Mouse (Mus musculus): Measurements from ENCODE around the gene Tead2.

Gene Tead2

DNA sequence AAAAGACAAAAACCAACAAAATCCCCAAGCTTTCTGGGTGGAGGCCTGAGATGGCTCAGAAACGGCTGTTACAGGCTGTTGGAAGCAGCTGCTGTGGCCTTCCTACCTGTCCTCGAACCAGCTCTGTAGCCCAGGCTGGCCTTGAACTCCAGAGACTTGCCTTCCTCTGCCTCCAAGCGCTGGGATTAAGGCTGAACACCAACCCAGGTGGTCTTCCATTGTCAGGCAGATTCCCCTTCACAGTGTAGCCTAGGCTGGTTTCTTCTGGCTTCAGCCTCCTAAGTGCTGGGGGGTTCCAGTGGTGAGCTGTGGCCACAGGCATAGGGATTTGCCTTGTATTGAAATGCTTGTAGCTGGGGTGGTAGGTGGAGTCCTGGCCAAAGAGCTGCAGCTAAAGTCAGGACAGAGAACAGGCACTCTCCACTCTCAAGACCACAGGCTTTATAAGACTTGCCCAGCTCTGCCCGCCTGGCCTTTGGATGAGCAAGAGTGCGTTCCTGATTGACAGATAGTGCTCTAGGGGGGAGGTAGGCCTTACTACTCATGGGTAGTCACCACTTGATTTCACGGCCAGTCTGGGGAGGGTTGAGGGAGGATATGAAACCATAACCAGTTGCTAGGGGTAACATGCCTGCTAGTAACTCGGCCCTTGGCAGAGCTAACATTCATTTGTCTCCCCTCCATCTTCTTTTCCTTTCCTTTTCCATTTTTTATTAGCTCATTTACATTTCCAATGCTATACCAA, 14.1 kb downstream of the Tead2 start:
- DNase-seq, result no peak

DNA sequence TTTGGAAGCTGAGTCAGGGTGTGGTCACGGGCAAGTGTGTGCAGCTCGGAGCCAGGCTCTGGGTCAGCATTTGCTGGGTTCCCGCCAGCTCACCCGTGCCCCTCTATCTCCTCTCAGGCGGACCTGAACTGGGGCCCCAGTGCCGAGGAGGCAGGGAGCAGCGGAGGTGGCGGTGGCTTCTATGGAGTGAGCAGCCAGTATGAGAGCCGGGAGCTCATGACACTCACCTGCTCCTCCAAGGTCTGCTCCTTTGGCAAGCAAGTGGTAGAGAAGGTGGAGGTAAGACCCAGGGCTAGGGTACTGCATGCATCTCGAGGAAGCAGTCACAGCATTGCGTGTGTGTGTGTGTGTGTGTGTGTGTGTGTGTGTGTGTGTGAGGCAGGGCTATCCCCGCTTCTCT, 15.6 kb downstream of the Tead2 start:
- no peak for DNase-seq

DNA sequence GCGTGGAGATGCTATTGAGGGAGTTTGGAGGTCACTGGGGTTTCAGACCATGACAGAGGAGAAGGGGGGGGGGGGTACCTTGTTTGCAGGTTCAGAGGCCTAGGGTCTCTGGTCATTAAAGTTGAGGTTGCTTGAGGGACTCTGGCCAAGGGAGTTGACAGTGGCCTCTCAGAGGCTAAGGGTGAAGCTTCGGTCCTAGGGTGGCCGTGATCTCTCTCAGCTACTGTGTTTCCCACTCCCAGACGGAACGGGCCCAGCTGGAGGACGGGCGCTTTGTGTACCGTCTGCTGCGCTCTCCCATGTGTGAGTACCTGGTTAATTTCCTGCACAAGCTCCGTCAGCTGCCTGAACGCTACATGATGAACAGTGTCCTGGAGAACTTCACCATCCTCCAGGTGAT, 16.4 kb downstream of the Tead2 start:
- no peak for DNase-seq

DNA sequence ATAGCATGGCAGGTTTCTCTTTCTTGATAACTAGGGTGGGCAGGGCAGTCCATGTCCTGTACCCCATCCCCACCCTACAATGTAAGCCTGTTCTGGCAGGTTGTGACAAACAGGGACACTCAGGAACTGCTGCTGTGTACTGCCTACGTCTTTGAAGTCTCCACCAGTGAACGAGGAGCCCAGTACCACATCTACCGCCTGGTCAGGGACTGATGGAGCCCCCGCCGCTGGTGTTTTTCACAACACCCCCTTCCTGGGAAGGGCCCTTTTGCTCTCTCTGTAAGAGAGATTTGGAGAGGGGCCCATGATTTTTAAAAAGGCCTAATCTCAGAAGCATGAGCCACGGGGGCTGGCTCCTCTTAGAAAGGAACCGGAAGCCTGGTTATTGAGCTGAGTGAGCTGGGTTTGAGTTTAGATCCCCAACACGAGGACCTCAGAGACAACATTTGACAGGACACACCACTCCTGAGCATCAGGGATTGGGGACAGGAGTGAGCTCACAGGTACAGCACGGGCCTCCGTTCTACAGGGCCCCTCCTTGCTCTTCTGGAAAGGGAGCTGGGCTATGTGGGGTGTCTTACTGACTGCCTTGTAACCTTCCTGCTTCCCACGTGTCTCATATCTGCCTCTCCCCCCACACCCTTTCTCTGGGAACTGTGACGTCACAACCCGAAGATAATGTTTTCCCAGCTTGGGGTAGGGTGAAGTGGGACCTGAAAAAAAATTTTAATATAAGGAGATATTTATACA, 17.3 kb downstream of the Tead2 start:
- no peak for DNase-seq

DNA sequence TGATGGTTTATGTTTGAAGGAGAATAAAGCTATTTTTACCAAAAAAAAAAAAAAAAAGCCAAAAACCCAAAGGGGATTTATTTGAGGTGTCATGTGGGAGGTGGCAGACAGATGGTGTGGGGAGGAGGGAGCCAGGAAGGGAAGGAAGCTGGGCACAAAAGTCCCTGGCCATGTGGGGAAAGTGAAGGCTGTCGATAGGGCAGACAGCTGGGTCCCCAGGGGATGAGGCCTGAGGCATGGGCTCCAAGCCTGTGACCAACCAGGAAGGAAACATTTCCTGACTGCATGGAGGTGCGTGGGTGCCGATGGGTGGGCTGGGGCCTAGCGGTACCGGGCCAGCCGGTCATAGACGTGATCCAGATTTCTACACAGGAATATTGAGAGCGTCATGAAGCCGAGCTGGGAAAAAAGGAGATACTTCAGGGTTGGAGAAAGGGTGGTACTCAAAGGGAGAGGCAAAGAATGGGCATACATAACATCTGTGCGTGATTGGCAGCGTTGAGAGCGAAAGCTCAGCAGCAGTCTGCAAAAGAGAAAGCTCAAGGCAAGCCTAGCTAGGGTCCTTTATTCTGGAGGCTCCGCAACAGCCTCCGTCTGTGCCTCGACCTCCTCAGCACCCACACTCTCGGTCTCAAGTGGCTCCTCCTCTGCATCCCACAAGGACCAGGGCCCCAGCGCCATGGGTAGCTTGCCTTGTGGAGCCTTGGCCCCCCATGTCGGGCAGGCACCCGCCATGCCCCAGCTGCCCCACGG, 18.2 kb downstream of the Tead2 start:
- DNase-seq, result no peak

DNA sequence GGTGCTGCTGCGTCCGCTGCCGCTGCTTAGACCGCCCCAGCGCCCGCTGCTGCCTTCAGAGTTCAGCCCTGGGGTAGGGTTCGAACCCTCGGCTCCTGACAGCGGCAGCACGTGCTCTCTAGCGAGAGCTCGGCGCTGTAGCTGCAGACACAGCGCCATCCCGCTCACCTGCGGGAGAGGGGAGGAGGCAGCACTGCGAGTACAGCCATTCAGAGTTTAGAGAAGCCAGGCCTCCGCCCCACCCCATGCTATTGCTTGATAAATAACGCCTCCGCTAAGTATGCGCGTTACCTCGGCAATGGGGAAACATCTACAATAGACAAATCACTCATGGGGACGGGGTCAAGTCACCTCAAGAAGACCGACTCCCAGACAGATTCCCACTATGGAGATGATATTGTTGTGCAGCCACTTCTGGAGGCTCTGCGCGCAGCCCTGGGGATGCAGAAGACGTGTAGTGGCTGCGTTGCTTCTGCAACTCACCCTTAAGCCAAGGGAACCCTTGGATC, 18.8 kb downstream of the Tead2 start:
- DNase-seq, result no peak

DNA sequence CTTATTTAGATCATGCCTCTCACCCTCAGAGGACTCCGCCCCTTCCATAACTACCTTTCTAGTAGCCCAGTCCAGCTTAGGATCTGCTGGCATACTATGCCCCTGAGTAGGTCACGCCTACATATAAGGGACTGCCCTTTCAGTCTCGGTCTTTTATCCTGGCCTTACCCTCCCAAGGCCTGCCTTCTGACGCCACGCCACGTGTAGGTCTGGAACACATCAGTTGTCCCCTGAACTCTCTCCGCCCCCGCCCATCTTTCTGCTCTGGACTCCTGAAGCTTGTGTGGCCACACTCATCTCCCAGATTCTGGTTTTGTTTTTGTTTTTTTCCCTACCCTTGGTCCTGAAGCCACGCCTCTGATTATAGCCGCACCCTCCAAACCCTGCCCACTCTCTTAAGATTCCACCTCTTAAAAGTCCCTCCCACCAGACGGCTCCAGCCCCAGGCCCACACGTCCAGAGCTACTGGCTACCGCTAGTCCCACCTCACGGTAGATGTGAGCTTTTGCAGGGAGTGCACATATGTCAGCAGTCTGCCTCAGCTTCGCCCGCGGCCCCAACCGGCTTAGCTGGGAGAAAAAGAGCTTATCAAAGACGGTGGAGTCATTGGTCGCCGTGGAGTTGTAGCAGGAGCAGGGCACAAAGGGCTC, 19.5 kb downstream of the Tead2 start:
- DNase-seq, result peak; percentile 74

DNA sequence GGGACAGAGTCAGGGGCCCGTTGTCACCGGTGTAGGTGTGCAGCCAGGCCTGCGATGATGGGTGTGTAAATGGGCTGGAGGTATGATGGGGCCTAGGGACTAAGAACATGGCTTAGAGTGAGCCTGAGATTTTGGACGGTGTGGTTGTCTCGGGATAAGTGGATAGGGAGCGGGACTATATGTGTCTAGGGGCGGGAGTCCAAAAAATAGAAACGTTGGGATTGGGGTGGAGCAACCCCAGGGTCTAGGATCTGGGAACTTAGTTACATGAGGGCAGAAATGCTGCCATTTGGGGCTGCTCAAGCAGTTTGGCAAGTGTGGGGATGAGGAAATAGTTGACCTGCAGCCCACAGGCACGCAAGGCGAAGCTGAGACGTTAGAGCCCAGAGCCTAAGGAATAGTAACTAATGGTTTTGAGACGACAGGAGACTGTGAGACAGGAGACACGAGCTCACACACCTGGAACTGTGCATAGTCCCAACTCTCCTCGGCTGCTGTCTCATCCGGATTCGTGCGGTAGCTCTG, 20.2 kb downstream of the Tead2 start:
- DNase-seq, result no peak

DNA sequence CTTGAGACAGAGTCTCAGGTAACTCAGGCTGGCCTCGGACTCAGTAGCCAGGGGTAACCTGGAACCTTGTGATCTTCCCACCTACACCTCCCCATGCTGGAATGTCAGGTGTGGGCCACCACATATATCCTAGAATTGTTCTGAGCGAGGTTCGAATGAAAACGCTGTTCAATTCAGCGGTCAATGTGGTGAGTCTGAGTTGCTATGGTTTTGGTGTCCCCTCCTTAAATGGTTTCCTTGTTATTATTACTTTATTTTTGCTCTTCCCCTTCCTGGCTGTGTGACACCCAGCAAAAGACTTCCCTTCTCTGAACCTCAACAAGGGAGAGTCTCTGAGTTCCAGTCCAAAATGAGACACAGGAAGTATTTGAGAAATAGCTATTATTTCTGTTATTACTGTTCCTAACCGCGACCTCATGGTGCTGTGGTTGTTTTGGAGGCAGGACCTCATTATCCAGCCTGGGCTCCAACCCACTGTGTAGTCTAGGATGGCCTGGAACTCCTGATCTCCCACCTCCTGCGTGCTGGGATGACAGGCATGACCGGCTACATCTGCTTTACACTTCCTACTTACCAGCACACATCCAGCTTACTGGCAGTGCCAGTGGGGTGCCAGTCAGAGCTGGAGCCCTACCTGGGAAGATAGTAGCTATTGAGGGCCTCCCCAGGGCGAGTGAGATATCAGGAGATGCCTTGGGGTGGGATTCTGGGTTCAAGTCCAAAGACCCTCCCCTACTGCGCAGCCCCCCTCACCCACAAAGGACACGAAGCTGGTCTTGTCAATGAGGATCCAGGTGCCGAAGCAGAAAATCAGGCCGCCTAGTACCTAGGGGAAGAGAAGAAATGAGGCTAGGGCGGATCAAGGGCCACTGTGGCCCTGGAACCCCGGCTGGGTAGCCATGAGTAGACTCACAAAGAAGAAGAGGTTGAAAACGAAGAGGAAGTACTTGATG, 22.5 kb downstream of the Tead2 start:
- DNase-seq, result no peak

DNA sequence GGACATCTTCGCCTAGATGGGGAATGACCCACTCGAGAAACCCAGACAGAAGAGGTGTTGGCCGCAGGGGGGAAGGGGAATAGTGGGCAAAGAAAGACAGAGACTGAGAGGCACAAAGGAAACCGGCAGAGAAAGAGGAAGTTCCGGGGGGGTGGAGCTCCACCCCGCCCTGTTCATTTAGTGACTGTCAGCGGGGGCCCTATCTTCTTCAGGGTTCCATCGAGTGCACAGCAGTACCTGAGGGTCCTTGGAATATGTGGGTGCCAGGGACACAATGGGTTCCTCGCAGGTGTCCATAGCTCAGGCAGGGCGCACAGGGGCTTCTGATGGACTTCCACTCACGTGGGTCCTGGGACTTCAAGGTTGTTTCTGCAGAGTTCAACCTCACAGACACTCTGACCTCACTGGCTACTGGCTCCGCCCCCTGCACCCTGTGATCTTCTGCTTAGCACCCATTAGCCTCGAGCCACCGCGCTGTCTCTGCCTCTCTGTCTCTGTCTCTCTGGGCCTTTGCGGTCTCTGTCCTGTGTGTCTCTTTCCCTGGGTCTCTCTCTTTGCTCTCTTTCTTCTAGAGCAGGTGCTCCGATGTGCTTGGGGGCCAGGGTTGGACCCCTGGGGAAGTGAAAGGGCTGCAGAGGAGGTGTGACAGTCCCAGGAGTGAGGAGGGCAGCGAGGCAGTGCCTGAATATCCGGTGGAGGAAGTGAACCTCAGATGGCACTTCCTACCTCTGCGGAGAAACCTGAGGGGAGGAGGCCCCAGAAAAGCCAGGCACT, 23.4 kb downstream of the Tead2 start, which contains the start of gene Cd37:
Cd37 (minus strand) TSS at position 393 of the 774 bp plus-strand sequence.
- DNase-seq, result peak; percentile 39

DNA sequence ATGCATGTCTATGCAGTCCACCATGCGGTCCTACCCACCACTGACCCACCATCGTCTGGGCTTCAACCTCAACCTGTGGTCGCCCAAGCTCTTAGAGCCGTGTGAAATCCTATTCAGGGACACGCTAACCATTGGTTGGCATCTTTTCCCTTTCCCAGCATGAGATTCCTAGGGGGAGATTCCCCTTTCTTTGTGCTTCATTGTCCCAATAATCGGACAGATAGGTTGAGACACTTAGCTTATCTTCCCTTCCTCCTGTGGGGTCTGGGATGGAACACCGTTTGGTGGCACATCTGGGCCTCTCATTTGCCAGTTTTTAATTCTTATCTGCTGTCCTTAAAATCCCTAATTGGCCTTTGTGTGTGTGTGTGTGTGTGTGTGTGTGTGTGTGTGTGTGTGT, 24.6 kb downstream of the Tead2 start:
- no peak for DNase-seq

DNA sequence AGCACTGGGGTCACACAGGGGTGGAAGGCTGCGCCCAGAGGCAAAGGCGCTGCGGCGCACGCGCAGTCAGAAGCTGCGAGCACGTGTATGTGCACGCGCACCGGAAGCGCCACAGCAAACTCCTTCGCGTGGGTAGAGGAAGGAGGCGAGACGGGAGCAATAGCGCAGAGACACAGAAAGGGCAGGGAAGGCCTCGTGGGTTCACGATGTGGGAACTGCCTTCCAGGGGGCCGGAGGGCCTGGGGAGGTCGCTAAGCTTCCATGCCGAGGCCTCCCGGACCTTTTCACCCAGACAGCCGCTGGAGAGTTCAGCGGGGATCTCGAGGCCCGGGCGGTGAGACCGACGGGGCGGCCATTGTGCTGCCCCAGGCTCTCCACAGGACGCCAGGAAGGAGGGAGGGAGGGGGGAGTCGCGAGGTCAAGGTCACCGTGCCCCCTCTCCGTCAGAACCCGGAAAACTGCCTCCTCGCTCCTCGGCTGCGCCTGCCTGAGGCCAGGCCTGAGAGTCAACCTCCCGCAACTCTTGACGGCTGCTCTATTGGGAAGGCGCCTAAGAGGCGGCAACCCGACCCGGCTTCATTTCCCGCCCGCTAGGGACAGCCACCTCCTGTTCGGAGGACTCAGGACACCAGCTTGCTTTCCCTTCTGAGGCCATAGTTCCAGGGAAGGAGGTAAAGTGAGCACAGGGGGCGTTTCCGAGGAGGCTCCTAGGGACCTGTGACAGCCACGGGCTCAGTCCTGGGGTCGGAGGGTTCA, 25.3 kb downstream of the Tead2 start, which contains the start of gene Slc6a16:
Slc6a16 (plus strand) TSS at position 453 of the 756 bp plus-strand sequence.
- peak; percentile 42 for DNase-seq

DNA sequence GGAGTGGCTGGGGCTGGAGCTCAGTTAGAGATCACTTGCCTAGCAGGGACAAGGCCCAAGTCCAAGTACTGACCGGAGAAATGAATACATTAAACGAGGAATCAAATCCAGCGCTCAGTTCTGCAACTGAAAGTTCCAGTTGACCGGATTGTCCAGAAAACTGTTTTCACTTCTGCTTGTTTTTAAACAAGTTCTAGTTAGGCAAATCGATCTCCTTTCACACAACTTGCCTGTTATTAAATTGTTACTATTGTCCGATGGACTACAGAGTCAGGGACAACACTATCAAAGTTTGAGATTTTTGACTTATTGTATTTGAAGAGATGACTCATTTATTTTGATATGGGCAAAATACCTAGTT, 25.8 kb downstream of the Tead2 start:
- DNase-seq, result no peak

DNA sequence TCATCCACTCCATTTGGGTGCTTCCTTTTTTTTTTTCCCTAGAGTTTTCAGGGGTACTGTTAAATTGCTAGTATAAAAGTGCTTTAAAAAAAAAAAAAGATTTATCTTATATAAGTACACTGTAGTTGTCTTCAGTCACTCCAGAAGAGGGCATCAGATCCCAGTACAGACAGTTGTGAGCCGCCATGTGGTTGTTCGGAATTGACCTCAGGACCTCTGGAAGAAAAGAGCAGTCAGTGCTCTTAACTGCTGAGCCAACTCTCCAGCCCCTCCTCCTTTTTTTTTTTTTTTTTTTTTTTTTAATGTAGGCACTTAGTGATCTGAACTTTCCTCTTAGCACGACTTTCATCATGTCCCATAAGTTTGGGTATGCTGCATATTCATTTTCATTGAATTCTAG, 32.1 kb downstream of the Tead2 start:
- DNase-seq, result no peak

DNA sequence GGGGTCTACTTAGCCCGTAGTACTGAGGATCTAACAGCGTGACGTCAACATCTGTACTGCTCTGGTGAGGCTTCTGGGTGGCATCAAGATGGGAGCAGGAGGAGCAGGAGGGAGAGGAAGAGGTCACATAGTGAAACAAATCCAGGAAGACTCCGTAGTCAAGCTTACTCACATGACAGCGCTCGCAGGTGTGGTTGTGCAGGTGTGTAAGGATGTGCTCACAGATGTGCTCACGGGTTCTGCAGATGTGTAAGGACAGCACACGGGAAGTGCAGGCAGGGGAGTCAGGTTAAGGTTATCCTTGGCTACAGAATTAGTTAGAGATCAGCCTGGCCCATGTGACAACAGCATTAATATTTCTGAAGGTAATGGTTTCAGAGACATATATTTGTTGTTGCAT, 38.3 kb downstream of the Tead2 start:
- DNase-seq, result no peak

DNA sequence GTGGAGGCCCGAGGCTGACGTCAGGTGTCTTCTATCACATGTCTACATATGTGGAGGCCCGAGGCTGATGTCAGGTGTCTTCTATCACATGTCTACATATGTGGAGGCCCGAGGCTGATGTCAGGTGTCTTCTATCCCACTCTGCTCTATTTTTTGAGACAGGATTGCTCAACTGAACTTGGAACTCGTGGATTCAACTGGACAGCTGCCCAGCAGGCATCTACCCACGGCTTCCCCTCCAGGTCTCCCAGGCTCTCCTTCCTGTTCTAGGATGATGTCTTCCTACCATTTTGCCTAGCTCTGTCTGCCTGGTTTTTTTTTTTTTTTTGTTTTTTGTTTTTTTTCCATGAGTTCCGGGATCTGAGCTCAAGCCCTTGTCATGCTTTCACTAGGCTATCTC, 40.3 kb downstream of the Tead2 start:
- DNase-seq, result peak; percentile 56

DNA sequence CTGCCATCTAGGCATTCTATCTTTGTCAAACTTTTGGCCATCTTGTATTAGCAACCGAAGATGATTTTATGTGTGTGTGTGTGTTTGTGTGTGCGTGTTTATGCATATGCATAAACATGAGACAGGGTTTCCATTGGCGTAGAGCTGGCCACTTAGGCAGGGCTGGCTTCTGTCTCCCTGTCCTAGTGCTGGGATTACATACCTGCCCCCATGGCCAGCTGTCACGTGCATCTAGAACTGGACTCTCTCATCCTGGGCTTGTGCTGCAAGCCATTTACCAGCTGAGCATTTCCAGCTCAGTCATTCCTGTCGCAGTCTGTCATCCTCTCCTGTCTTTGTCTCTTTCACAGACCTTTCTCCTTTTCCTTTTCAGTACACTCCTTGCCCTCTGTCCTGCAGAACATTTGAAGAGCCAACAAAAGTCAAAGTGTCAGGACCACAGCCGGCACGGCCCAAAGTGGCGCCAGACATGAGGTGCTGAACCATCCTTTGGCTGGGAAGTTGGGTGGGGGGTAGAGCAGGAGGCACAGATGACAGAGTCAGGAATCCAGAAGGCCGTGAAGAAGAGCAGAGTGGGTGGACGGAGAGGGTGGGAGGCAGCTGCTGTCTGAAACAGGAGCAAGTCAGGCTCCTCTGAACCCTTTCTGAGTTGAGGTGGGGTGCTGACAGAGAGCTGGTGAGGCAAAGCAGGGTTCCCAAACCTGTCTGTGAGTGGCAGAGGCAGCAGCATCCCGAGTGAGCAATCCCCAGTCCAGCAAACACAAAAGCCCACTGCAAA, 41.7 kb downstream of the Tead2 start:
- DNase-seq, result no peak

DNA sequence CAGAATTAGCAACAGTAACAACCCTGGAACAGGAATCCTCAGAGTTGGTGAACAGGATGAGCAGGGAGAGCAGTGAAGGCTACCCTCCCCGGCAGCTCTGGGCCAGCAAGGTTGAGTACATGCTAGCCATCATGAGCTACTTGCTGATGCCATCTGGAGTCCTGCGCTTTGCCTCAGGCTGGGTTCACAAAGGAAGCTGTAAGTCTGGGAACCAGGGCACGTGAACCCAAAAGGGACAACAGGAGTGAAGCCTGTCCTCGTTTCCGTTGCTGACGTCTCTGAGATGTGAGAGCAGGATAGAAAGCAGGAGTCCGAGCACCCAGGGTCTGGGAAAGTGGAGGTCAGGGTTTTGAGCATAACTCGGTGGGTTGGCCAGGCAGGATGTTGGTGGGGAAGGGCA, 43.7 kb downstream of the Tead2 start:
- DNase-seq, result no peak

DNA sequence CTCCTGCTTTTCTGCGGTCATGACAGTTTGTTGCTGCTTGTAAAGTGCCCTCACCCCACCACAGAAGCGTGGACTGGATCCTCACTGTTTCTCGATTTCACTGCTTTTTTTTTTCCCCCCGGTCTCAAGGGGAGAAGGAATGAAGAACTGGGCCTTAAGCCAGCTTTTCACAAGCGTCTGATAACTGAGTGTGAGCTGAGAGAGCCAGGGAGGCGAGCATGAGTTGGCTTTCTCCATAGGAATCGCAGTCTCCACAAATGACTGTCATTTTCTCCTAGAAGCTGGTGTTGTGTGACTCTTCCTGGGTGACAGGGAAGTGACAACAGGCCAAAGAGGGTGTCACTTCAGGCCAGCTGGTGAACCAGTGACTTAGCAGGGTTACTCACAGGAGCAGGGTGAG, 46.7 kb downstream of the Tead2 start:
- peak; percentile 43 for DNase-seq
